Mouse (Mus musculus) macrophage (primary cell): Measurements from ENCODE around the gene Psmb7. TPM values are rescaled to one million over a fixed set of nuclear protein-coding genes. Genes with fewer than 3 reads are reported as not detected.

Experiments
- H3K27ac ChIP-seq: fragments of 350-480 bp; formaldehyde crosslinking; 2 replicates; pipeline ENCODE4 v1.9.0; 2021
- H3K36me3 ChIP-seq: fragments of 350-480 bp; formaldehyde crosslinking; 2 replicates; pipeline ENCODE4 v1.9.0; 2021; ENCODE audit errors: inconsistent target
- H3K4me3 ChIP-seq: fragments of 350-480 bp; formaldehyde crosslinking; 2 replicates; pipeline ENCODE4 v1.9.0; 2021; ENCODE audit errors: inconsistent target
- H3K79me2 ChIP-seq: fragments of 350-480 bp; formaldehyde crosslinking; 2 replicates; pipeline ENCODE4 v1.9.0; 2021; ENCODE audit errors: inconsistent target
- WGBS: methylation state at CpG from one replicate; pipeline ENCODE4 v1.1.7; 2026; ENCODE audit warnings: inconsistent platforms; ENCODE audit not compliant: missing documents; 5-methylcytosine and 5-hydroxymethylcytosine counted together
- polyA plus RNA-seq: library from polyadenylated mRNA; stranded (reverse); fragments of 250-400 nt; gene quantifications from 3 replicates; pipeline ENCODE4 v1.2.4, GENCODE M21; 2018; ENCODE audit warnings: inconsistent platforms
- total RNA-seq, 78 experiments: library from RNA; depleted of rRNA; stranded (reverse); fragments of 250-400 nt; gene quantifications; 1 replicate in 9 of 78; 2 replicates in 24 of 78; 3 replicates in 43 of 78; 4 replicates in 2 of 78; pipeline ENCODE4 v1.2.4; 2018; ENCODE audit warnings: inconsistent platforms in 56 of 78

The Psmb7 gene
- 10 to 100 TPM; 36.6 to 75.4 (median 50.0) TPM for total RNA-seq (2018; cell fraction: chromatin; rRNA removed)
- 100 to 1,000 TPM in 22 of 26 experiments, 10 to 100 TPM in 4; 94.5 to 168 (median 126) TPM for total RNA-seq (2018; cell fraction: cytosol; rRNA removed)
- 10 to 100 TPM; 37.4 to 90.3 (median 54.7) TPM for total RNA-seq (2018; cell fraction: nucleus; rRNA removed)
- polyA plus RNA-seq: 99.6 to 165 TPM (median 113 TPM) in 3 replicates

DNA sequence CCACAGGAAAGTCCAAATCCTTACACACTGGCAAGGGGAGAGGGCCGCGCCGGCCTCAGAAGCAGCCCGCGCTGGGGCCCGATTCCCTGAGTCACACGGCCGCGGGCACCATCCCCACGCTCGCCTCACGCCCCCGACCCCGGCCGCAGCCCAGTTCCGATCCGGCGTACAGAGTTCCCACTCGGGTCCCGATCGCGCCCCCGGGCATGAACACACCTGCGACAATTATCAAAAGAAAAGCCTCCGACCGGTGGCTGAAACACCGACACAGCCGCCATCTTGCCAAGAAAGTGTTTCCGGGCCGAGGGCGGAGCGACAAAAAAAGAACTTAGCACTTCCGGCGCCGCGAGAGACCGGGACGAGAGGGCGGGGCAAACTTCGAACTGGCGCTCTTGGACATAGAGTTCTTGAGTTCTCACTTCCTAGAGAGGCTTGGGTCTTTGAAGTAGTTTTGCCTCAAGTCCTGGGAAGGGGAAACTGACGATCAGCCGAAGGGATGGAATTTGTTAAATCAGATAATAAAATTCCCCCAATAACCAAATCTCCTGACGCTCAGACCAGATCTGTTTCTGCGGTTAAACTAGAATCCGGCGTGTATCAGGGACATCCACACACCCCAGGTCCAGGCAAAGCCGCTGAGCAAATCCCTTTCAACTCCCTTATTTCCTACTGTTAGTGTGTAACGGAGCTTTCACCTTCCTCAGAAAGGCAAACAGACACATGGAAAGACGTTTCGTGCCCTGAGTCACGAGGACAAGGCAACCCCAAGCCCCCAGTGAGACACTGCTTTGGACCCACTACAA, at the start of gene Psmb7:
Psmb7 (minus strand) TSS at position 463 of the 803 bp plus-strand sequence.
- peak within 1 kb of the TSS; percentile 24 for H3K27ac ChIP-seq
- peaks cover 30% of the 10 kb centered on the region for H3K36me3 ChIP-seq
- H3K79me2 ChIP-seq: peaks cover 31% of the 10 kb centered on the region
- 5% methylated on average over 52 of the region's 52 CpGs for WGBS
- peak within 1 kb of the TSS; percentile 97 for H3K4me3 ChIP-seq

DNA sequence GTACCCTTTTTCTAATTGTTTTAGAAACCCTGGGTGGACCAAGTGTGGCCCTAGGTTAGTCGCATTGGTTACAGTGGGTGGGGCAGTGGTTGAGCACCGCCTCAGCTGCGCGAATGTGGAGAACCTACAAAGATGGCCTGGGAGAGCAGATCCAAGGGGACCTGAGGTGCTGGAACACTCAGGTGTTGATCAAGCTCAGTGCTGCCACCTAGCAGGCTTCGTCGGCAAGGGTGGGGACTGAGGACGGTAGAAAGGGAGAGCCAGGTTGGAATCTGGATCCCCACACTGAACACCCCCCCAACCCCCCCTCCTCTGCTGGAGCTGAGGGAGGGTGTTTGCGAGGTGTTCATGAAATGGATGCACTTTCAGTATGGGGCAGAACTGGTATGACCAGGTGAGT, 47.7 kb upstream of the Psmb7 start:
- WGBS: 25% methylated on average over 8 of the region's 8 CpGs
- H3K79me2 ChIP-seq: no peaks in the 10 kb centered on the region

GRCm38 (mm10) chr2:38689881-38690280, 46.0 kb upstream of the Psmb7 start:
- no peaks in the 10 kb centered on the region for H3K79me2 ChIP-seq
- 83% methylated on average over 1 of the region's 1 CpGs for WGBS
- no peaks in the 10 kb centered on the region for H3K36me3 ChIP-seq
- H3K4me3 ChIP-seq: no peak overlapping the region
- H3K27ac ChIP-seq: no peak overlapping the region

More for the DNA sequence above, 47.7 kb upstream of the Psmb7 start:
- no peak overlapping the region for H3K27ac ChIP-seq
- no peaks in the 10 kb centered on the region for H3K36me3 ChIP-seq
- no peak overlapping the region for H3K4me3 ChIP-seq

DNA sequence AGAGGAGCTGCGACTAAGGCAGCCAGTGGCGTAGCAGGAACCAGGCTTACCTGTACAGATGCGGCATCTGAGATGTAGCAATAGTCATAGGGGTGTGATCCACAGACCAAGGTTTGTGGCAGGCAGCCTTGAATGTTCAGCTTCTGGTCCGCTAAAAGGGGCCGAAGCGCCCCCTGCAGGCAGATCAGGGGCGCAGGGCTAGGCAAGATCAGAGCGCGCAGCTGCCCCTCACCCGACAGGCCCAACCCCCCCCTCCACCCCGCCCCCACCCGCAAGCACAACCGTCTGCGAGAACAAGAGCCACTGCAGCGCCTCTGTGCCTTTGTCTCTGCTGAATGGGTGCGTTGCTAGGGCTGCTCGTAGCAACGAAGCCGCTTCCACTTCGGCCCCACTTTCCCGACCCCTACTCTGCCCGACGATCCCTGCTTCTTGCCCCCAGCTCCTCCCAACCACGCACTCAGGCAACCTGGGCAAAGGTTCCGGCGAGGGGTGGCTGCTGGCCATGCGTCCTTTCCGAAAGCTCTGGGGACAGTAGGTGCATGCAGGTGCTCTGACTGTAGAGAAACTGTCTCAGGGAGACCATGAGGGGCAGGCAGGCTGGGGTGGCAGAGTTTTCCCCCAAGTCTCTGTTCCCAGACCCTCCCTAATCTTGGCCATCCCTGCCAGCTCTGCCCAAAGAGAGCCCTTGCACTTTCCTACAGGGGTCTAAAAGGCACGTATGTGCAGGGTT, 45.1 kb upstream of the Psmb7 start:
- Histone ChIP-seq H3K79me2 (no peaks in the 10 kb centered on the region), H3K4me3 (no peak overlapping the region), H3K36me3 (no peaks in the 10 kb centered on the region), H3K27ac (no peak overlapping the region)
- 8% methylated on average over 26 of the region's 29 CpGs for WGBS

GRCm38 (mm10) chr2:38685746-38686145, 41.9 kb upstream of the Psmb7 start:
- no peaks in the 10 kb centered on the region for H3K79me2 ChIP-seq
- 84% methylated on average over 3 of the region's 3 CpGs for WGBS
- no peak overlapping the region for H3K27ac ChIP-seq
- no peak overlapping the region for H3K4me3 ChIP-seq
- H3K36me3 ChIP-seq: no peaks in the 10 kb centered on the region

DNA sequence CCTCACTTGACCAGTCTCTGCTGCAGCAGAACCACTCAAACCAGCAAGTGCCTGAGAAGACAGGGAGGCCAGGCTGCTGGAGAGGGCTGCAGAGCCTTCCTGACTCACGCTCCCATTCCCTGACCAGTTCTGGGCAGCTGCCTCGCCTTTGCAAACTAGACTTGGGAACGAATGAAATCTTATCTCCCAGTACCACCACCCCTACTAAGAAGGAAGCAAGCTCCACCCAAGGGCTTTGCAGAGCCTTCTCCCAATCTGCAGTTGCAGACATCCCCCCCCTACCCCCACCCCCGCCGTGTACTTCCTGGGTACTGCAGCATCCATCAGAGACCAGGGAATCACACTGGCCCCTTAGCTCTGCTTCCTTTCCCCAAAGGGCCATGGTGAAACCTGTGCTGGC, 39.2 kb upstream of the Psmb7 start:
- WGBS: 86% methylated on average over 4 of the region's 5 CpGs
- Histone ChIP-seq H3K79me2 (no peaks in the 10 kb centered on the region), H3K36me3 (no peaks in the 10 kb centered on the region), H3K4me3 (no peak overlapping the region), H3K27ac (no peak overlapping the region)

- Histone ChIP-seq H3K27ac (no peak overlapping the region), H3K36me3 (no peaks in the 10 kb centered on the region), H3K4me3 (no peak overlapping the region), H3K79me2 (no peaks in the 10 kb centered on the region)
- WGBS: 93% methylated on average over 5 of the region's 5 CpGs
Measured at GRCm38 (mm10) chr2:38682209-38682608, 38.3 kb upstream of the Psmb7 start.

DNA sequence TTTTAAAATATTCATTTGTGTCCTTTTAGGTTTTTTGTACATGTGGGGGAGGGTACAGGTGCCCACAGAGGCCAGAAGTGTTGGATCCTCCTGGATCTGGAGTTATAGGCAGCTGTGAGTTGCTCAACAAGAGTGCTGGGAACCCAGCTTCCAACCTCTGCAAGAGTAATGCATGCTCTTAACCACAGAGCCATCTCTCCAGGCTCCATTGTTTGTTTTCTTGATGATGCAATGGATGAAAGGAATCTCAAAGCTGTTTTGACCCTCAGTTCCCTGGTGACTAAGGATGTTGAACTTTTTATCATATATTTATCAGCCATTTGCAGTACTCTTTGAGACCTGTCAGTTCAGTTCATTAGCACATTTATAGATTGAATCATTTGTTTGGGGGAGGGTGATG, 35.1 kb upstream of the Psmb7 start:
- H3K36me3 ChIP-seq: no peaks in the 10 kb centered on the region
- no peak overlapping the region for H3K27ac ChIP-seq
- no peak overlapping the region for H3K4me3 ChIP-seq
- H3K79me2 ChIP-seq: no peaks in the 10 kb centered on the region

GRCm38 (mm10) chr2:38675366-38675969, 31.6 kb upstream of the Psmb7 start:
- Histone ChIP-seq H3K4me3 (no peak overlapping the region), H3K27ac (no peak overlapping the region), H3K36me3 (no peaks in the 10 kb centered on the region), H3K79me2 (no peaks in the 10 kb centered on the region)
- WGBS: 79% methylated on average over 9 of the region's 9 CpGs

DNA sequence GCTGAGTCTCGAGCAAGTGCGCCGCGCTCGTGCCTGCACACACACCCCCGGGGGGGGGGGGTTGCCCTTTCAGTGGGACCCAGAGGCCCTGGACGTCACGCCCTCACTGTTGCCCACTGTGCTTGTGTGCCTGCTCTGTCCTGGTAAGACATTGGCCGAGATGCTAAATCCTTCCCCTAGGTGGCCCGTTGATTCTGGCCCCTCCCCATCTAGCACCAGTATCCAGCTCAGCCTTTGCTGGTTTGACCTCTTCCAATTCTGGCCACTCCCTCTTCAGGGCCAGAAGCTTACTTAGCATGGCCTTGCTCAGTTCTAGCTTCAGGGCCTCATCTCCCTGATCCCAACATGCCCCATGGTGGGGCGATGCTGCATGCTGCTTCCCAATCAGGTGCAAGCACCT, 28.6 kb upstream of the Psmb7 start:
- no peak overlapping the region for H3K27ac ChIP-seq
- 78% methylated on average over 11 of the region's 11 CpGs for WGBS

GRCm38 (mm10) chr2:38668802-38669580, 25.1 kb upstream of the Psmb7 start:
- Histone ChIP-seq H3K79me2 (no peaks in the 10 kb centered on the region), H3K36me3 (no peaks in the 10 kb centered on the region), H3K27ac (no peak overlapping the region), H3K4me3 (no peak overlapping the region)
- 26% methylated on average over 17 of the region's 17 CpGs for WGBS

More for the DNA sequence above, 28.6 kb upstream of the Psmb7 start:
- H3K4me3 ChIP-seq: no peak overlapping the region
- no peaks in the 10 kb centered on the region for H3K79me2 ChIP-seq
- H3K36me3 ChIP-seq: no peaks in the 10 kb centered on the region

DNA sequence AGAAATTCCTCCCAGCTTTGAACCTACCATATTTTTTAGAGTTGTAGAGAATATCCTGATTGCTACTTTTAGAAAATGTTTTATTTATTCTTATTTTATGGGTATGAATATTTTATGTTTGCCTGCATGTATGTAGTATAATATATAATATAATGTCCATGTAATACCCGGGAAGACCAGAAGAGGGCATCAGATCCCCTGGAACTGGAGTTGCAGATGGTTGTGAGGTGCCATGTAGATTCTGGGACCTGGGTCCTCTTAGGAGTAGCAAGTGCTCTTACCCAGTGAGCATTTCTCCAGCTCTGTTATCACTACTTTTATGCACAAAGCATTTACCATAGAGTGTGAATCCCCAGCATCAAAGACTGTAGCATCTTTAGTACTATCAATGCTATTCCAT, 17.5 kb upstream of the Psmb7 start:
- H3K36me3 ChIP-seq: no peaks in the 10 kb centered on the region
- H3K27ac ChIP-seq: no peak overlapping the region
- H3K79me2 ChIP-seq: no peaks in the 10 kb centered on the region
- 0% methylated on average over 1 of the region's 1 CpGs for WGBS
- H3K4me3 ChIP-seq: no peak overlapping the region

GRCm38 (mm10) chr2:38658338-38658836, 14.5 kb upstream of the Psmb7 start:
- 1% methylated on average over 23 of the region's 25 CpGs for WGBS
- no peak overlapping the region for H3K27ac ChIP-seq
- H3K79me2 ChIP-seq: no peaks in the 10 kb centered on the region
- no peak overlapping the region for H3K4me3 ChIP-seq
- no peaks in the 10 kb centered on the region for H3K36me3 ChIP-seq

DNA sequence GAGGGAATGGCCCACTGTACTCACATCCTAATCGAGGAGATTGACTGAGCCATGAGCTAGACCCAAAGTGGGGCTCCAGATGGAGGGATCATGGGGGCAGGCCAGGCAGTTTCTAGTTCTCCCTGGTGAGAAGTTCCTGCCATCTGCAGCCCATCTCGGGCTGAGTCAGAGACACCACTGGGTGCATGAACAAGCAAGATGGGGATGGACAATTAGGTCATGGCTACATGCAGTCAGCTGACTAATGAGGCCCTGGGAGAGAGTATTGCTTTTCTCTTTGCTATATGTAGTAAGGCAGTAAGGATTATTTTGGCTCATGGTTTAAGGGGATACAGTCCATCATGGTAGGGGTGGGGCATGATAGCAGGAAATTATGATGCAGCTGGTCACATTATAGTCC, 9.8 kb upstream of the Psmb7 start:
- no peaks in the 10 kb centered on the region for H3K36me3 ChIP-seq
- no peaks in the 10 kb centered on the region for H3K79me2 ChIP-seq
- no peak overlapping the region for H3K27ac ChIP-seq
- H3K4me3 ChIP-seq: no peak overlapping the region
- 88% methylated on average over 2 of the region's 2 CpGs for WGBS
